Mouse (Mus musculus): Measurements from ENCODE around the gene Btnl2.
"Not testable (repeated sequence)": the region's sequence is repeated elsewhere in the genome, so short reads cannot be mapped to it uniquely, and the experiment has no call there.

Gene Btnl2

DNA sequence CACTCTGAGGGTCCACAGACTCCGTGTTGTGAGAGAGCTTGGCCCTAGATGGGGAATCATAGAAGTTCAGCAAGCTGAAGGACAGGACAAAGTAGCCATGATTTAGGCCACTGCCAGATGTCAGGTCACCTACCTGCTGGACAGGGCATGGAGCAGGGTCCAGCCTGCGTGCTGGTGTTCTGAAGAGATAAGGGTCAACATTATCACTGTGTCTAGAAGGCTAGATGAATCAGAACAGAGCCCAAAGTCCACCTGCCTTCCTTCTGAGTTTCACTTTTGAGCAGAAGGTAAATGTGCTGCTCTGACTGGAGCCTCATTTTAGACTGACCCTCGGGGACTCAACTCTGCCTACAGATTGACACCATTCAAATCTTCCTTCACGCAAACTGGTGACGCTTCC is at the start of gene Btnl2:
Gene Btnl2, plus strand, starts transcription at position 284 of the 400 bp plus-strand sequence.
- no peak for DNase-seq

DNA sequence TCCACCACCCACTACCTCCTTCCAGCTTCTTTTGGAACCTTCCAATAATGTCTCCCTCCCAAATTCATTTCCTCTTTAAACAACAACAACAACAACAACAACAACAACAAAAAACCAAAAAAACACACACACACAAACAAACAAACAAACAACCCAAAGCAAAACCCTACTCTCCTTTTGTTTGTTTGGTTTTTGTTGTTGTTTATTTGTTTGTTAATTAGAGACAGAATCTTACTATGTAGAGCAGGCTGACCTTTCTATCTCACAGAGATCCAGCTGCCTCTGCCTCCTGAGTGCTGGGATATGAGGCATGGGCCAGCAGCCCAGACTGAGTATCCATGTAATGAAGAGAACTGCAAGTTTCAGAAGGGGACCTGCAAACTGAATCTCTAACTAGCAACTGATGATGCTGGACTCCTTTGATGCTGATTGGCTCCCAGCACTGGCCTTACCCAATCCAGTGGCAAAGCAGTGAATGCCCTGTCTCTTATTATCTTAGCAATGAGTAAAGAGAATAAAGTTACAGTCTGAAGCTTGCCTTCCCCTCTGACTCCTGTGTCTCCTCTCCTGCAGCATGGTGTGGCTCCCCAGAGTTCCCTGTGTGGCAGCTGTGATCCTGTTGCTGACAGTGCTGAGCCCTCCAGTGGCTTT is 49.1 kb upstream of the Btnl2 start, which contains the start of gene H2-Eb1:
Gene H2-Eb1, plus strand, starts transcription at position 488 of the 651 bp plus-strand sequence.
- DNase-seq = peak; percentile 89

DNA sequence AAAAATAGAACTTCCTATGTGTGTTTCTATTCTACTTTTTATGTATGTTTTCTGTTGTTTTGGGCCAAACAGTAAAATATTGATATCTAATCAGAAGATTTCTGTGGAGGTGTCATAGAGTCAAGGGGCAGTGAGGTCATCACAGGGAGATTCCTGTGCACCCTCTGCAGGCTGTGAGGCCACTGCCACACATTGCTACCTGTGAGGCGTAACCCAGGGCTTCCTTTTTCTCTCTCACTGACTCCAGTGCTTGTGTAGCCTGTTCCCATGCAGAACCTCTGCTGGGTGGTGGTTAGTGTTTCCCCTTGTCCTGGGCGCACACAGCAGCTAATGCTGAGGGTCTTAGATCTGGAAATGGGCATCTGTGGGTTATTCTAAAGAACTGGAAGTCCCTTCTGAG is 48.2 kb upstream of the Btnl2 start:
- DNase-seq = no peak

DNA sequence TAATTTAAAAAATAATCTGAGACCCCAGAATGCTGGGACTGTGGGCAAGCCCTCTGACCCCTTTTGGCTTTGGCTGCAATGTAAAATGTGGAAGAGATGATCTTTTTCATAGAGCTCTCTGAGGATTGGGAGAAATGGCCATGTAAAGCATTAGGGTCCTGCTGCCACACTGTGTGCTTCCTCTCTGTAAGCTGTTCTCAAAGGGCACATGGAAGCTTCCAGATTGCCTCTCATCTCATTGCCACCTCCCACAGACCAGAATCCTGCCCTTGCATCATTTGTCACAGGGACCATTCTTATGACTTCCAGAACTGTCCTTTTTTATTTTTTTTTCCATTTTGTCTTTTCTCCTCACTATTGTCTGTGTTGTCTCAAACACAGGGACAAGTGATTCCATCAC is 47.4 kb upstream of the Btnl2 start:
- DNase-seq = no peak

DNA sequence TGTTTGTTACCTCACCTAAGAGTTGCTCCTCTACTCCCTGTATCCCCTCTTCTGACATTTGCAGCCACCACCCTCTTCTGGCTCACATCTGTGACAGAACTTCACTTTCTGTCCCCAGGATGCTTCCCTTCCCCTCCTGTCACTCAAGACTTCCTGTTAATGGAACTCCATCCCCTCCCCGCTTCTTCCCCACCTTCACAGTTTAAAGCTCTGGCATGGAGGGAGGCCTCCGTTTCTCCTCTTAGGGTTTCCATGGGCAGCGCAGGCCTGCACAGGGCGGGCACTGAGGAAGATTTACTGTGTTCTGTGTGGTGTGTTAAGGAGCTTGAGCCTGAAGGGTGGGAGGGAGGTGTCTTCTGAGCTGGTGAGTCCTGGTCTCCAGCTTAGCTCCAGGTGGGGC is 46.5 kb upstream of the Btnl2 start:
- no peak for DNase-seq

DNA sequence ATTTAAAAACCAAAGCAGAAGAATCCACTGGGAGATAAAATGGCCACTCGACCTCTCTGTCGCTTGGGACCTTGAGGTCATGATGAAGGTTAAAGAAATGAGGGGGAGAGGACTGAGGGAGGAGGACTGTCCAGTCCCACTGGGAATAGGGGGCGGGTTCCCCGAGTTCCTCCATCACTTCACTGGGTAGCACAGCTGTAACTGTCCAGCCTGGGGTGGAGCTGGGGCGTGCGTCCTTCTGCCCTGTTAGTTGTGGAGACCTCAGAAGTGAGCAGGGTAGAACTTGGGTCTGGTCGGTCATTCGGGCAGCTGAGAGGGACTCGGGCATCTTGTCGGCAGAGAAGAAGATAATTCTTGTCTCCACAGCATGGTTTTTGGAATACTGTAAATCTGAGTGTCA is 45.4 kb upstream of the Btnl2 start:
- DNase-seq = peak; percentile 22

DNA sequence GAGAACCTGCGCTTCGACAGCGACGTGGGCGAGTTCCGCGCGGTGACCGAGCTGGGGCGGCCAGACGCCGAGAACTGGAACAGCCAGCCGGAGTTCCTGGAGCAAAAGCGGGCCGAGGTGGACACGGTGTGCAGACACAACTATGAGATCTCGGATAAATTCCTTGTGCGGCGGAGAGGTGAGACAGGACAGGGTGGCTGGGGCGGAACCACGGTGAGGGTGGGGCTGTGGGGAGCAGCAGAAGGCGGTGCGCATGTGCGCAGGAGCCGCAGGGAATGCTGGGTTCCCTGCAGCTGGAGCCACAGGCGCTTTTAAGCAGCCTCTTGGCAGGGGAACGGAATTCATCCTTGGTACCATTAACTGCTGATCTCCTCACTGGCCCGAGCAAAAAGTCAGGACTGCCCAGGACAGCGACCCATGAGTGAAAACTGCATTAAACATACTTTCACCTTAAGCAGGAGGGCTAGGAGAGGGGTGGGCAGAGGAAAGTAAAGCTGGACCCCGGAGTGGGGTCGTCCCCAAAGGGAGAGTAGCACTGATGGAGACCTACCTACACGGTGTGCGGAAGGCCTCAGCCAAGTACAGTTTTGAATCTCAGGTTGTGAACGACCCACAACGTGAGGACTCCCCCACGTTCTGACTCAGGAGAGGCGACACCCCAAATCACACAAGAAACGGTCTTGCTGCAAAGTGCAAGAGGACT is 44.8 kb upstream of the Btnl2 start:
- peak; percentile 85 for DNase-seq

DNA sequence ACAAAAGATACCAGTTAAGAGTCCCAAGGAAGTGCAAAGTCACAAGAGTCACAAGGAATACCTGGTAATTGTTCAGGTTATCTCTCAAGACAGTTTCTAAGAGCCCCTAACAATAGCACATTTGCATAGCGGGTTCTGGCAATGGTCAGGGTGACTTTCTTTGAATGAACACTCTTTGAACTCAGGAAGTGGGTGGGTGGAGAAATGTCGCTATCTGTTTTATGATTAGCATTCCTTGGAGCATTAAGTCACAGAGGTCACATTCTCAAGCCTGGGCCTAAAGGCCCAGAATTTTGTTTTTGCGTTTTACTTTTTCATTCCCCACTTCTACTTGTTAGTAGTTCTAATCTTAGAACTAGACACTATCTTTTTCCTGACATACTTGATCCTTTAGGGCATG is 44.1 kb upstream of the Btnl2 start:
- DNase-seq = not testable (repeated sequence)

DNA sequence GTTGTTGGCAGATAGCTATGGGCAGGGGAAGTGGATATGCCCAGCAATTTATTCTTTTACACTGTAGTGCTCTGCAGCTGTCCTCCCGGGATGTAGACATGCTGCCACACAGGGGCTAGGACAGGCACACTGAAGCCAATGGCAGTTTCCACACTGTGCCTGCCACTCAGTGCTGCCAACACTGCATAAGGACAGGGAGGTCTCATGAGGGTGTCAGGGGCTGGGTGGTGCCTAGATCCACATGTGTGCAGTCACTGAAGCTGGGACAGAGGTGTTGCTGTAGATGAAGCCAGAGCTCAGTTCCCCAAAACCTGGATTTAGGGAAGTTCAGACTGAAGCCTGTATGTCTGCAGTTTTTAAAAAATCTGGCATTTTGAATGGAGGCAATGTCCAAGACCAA is 42.4 kb upstream of the Btnl2 start:
- no peak for DNase-seq

DNA sequence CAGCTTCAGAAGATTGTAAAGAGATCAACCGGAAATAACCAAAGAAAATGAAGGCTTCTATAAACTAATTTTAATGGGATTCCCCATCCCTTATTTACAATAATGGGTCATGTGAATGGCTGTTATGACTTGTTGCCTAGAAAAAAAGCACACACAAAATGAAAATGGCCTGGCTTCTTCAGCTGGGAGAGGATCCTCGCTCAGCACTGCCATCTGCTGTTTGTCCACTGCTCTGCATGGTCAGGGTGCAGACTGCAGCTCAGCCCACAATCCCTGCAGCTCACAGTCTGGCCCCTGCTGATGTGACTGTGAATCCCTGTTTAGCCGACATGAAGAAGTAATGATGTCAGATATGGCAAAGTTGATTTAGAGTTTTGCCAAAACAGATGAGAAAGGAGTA is 41.2 kb upstream of the Btnl2 start:
- DNase-seq = peak; percentile 88

DNA sequence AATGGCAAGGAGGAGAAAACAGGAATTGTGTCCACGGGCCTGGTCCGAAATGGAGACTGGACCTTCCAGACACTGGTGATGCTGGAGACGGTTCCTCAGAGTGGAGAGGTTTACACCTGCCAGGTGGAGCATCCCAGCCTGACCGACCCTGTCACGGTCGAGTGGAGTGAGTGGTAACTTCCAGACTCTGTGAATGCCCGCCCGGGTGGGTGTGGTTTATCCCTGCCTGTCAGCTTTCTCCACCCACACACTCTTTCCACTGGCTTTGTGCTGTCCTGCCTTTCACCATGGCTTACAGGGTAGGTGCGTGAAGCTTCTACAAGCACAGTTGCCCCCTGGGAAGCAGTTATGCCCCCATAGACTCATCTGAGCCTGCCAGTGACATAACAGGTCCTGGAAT is 40.3 kb upstream of the Btnl2 start:
- DNase-seq = no peak

DNA sequence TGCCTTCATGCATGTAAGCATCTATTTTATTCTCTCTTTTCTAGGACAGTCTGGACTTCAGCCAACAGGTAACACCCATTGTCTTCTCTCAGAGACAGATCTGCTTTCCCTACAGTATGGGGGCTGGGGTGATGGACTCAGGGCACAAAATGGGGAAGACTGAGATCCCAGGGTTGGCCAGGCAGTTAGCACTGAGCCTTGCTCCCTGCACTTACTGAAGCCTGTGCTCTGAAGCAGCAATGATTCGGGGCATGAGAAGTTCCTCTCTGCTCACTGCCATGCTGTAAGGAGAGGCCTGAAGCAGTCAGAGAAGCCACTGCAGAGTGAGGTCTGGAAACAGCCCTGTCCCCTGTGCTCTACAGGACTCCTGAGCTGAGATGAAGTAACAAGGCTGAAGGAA is 39.1 kb upstream of the Btnl2 start:
- no peak for DNase-seq

DNA sequence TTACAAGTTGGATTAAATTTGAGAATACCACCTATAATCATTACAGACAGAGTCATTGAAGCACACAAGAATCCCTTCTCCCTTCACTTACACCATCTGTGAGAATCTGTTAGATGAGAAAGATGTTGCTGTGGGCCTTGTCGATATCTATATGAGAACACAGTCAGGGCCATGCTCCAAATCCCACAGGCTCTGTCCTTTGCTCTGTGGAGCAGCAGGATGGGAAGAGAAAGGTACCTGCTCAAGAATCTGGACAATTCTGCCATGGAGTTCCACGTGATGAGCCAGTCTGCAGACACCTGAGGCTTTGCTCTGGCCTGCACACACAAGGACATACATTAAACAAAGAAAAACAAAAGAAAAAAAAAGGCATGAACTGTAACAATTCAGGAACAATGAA is 37.9 kb upstream of the Btnl2 start:
- DNase-seq = no peak

DNA sequence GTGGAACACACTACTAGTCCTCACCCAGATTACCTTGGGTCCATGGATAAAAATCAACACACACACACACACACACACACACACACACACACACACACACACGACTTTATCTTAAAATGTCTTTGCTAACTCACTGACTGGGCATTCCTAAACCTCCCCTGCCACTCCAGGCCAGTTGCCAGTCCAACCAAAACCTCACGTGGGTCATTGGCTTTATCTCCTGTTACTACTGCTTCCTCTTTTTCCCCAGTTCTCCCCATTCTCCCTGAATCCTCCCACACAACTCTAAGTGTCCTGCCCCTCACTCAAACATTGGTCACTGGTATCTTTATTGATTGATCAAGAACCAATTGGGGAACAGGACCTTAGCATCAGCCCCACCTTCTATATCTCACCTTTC is 37.3 kb upstream of the Btnl2 start:
- no peak for DNase-seq

DNA sequence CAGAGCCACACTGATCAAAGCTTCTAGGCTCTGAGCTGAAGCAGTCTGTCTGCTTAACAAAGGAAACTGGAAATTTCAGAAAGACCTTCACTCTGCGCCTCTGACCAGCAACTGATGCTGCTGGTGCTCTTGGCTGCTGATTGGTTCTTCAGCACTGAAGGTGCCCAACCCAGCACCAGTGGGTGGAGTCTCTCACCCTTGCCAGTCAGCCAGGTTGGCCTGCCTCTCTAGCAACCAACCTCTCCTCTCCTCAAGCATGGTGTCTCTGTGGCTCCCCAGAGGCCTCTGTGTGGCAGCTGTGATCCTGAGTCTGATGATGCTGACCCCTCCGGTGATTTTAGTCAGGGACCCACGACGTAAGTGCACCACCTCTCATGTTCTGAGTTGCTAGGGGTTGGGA is 29.2 kb upstream of the Btnl2 start, which contains the start of gene H2-Eb2:
Gene H2-Eb2, plus strand, starts transcription at position 230 of the 400 bp plus-strand sequence.
- DNase-seq = no peak

DNA sequence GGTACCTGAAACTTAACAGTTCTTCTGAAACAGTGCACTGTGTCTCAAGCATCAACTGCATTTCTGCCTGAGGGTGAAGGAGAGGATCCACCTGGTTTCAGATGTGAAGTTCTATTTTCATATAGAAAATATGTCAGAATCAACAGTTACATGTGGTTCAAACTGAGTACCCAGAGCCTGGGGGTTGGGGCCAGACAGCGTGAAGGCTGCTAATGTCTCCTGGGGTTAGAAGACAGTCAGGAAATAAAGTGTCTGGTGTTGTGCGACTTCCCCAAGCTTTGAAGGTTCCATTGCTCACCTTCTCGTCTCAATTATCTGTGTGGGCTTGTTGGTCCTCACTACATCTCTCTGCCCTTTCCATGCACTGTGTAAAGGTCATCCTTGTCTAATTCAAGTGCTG is 28.2 kb upstream of the Btnl2 start:
- no peak for DNase-seq

DNA sequence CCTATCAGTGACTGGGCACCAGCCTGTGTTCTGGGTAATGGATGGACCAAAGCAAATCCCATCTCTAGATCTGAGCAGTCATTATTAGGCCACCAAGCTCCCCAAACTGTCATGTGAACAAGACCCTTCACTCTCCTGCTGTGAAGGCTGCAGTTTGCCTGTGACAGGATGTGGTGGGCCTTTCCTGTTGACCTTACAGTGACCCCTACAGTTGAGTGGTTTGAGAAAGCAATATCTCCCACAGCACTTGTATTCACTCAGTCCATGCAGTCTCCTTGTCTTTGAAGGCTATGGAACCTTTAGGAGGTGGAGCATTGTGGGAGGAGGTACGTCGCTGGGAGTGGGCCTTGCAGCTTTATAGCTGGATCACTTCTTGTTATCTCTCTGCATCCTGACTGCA is 24.8 kb upstream of the Btnl2 start:
- DNase-seq = no peak

DNA sequence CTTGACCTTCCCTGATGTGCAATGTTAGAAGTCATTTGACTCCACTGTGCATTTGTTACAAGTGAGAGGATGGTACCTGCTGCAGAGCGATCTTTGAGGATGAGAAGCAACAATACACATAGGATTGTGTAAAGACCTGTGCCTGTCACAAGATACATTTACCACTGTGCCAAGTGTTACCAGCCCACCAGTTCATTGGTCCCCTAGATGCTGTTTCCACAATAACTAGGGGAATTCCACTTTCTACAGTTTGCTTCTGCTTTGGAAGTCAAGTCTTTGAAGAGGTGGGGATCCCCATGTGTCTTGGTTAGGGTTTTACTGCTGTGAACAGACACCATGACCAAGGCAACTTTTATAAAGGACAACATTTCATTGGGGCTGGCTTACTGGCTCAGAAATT is 23.4 kb upstream of the Btnl2 start:
- DNase-seq = no peak

DNA sequence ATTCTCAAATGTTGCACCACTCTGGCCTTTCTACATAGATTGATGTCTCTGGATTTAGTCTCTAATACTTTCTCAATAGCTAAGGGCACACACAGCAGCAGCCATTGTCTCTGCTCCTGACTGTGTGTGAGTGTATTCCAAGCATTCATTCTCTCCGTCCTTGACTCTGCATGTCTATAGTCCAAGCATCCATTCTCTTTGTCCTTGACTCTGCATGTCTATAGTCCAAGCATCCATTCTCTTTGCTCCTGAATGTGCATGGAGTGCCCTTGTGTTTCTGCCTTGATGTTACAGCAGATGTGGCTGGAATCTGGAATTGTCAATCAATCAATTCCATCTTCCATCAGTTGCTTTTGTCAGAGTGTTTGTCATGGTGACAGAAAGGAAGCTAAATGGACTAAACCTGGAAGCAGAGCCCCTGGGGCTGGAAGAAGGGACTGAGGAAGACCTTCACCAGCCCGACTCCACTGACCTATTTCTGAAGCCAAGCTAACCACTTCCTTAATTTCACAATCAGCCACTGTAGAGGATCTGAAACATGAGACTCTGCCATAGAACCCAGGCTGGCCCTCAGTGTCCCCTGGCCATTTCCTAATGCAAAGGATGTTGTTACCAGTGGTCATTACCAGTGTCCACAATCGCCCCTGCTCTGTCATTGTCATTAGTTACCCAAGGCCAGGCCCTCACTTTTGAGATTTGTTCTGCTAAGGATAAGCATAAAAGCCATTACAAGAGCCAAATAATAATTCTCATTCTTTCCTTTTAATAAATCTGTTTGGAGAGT is 13.8 kb upstream of the Btnl2 start:
- no peak for DNase-seq

DNA sequence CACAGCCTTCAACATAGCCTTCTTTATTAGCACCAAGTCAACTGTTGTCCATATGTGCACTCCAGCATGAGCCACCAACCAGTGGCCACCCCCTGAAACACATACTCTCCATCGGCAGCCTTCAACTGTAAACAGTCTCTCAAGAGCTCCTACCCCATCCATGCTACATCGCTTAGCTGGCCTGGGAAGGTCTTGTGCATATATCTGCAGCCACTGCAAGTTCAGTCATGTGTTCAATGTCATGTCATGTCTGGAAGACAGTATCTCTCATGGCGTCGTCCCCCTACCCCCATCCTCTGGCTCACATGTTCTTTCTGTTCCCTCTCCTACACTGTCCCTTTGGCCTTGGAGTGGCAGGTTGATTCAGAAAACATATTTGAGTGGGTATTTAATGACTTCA is 9.7 kb upstream of the Btnl2 start:
- no peak for DNase-seq

DNA sequence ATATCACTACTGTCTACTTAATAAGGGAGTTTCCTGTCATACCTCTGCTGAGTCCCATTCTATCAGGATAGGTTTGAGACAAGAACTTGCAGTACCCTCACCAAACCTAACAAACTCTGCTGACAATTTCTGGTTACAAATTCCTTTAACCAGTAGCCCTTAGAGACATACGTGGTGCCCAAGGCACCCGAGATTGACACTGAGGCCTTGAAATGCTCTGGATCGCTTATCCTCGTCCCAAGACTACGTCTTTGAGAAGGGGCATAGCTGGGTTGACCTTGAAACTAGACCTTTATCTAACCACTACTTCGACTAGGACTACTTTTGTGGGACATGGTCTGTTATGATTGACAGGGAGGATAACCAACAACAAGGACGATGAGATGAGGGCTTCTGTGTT is 9.1 kb upstream of the Btnl2 start:
- no peak for DNase-seq

DNA sequence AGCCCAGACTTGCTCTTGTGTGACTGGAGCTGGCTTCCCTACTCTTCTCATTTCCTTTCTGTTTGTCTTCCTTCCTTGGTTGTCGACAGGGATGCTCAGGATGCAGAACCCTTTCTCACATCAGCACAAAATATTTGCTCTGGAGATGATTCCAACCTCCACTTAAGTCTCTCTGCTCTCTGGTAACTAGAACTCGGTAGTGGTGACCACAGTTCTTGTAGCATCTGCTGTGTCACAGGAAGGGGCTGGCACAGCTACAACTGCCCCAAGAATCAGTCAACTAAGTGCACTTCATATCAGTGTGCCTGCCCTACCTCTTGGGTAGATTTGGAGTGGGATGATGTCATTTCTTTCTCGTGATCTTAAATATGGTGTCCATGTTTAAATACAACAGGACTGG is 8.6 kb upstream of the Btnl2 start:
- no peak for DNase-seq

DNA sequence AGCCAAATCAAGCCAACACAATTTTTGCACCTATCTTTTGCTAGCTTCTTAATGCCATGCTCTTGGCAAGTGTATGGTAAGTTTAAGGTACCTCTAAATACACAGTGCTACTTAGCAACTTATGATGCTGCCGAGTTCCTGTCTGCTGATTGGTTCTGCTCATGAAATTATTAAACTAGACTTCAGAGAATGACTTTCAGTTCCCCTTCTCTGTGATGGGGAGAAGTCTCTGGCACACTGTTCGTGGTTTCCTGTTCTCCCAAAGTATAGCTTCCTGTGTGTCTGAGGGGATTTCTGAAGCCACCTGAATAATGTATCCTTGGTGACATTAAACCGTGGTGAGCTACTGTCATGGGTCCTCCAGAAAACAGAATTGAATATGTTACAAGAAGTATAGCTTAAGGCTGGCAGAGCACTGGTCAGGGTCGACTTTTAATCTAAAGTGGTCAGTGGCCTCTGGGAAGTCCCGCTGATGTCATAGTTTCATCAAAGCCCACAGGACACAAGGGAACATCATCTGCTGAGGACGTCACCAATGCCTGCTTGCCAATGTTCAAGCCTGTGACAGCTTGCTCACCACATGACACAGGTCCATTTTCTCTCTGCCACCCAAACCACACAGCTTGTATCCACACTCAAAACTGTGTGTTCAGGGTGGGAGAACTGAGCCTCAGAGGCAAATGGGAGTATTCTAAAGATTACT is 6.9 kb upstream of the Btnl2 start:
- DNase-seq = peak; percentile 60

Data from kidney, postnatal 10 days (tissue).